Mouse (Mus musculus) spleen, adult 2 months (tissue): ENCODE measurements at regions not wholly inside any gene's neighbourhood (a gene's known extent, or its start where the extent isn't known, plus 50 kb on each side); places are given as distances from the start of the nearest gene placed in this dataset.

Experiments used
- DNase-seq, 2 experiments: peaks; one replicate each; pipeline versions ENCODE4 v3.0.0 to v3.0.0-alpha.2; 2012 to 2021; ENCODE audit warnings: low spot score in 2 of 2, low read depth in 1 of 2
- H3K27ac ChIP-seq: fragments of 200-500 bp; 2 replicates; pipeline ENCODE4 v1.5.1; 2012; ENCODE audit warnings: low read length, inconsistent platforms; ENCODE audit not compliant: insufficient read depth
- H3K27me3 ChIP-seq: fragments of 200-500 bp; 2 replicates; pipeline ENCODE4 v1.6.1; 2012; ENCODE audit warnings: mild to moderate bottlenecking, moderate library complexity, low read length, inconsistent platforms; ENCODE audit not compliant: control insufficient read depth, insufficient read depth
- H3K36me3 ChIP-seq: fragments of 200-500 bp; 2 replicates; pipeline ENCODE4 v1.6.1; 2012; ENCODE audit warnings: mild to moderate bottlenecking, low read length, inconsistent platforms; ENCODE audit not compliant: control insufficient read depth, insufficient read depth
- H3K4me1 ChIP-seq: fragments of 200-500 bp; 2 replicates; pipeline ENCODE4 v1.6.1; 2011; ENCODE audit warnings: inconsistent platforms; ENCODE audit not compliant: control insufficient read depth, insufficient read depth, insufficient read length
- H3K4me3 ChIP-seq: fragments of 200-500 bp; 2 replicates; pipeline ENCODE4 v1.5.1; 2011; ENCODE audit warnings: mild to moderate bottlenecking, inconsistent platforms; ENCODE audit not compliant: insufficient read depth, insufficient read length; ENCODE audit errors: extremely low read depth
- CTCF ChIP-seq: fragments of 200-500 bp; IDR thresholded peaks from 2 replicates; pipeline ENCODE4 v1.5.1; 2011; ENCODE audit warnings: mild to moderate bottlenecking, inconsistent platforms; ENCODE audit not compliant: insufficient read depth, insufficient read length, insufficient replicate concordance; ENCODE audit errors: extremely low read depth
- POLR2A ChIP-seq: fragments of 200-500 bp; IDR thresholded peaks from 2 replicates; pipeline ENCODE4 v1.6.1; 2011; ENCODE audit warnings: low read depth, low read length, inconsistent platforms
- WGBS: fragments of 180-500 bp; shearing (Covaris S2); methylation state at CpG from one replicate; pipeline ENCODE4 v1.1.7; 2018; 5-methylcytosine and 5-hydroxymethylcytosine counted together

GRCm38 (mm10) chr2:173993431-173993955, 82.6 kb upstream of the Stx16 start:
- Histone ChIP-seq H3K27ac (no peak overlapping the region), H3K27me3 (no peaks in the 10 kb centered on the region), H3K4me1 (no peaks in the 10 kb centered on the region), H3K4me3 (no peak overlapping the region), H3K36me3 (no peaks in the 10 kb centered on the region)
- WGBS: 86% methylated on average over 5 of the region's 5 CpGs
- TF ChIP-seq POLR2A (no peak), CTCF (no peak)
- no peak for DNase-seq

GRCm38 (mm10) chr2:173994301-173995073, 81.6 kb upstream of the Stx16 start:
- no peak for DNase-seq
- TF ChIP-seq CTCF (no peak), POLR2A (no peak)

GRCm38 (mm10) chr2:174004666-174005065, 71.4 kb upstream of the Stx16 start:
- TF ChIP-seq POLR2A: no peak
- TF ChIP-seq CTCF: no peak
- H3K27me3 ChIP-seq: no peaks in the 10 kb centered on the region
- DNase-seq: no peak
- H3K27ac ChIP-seq: no peak overlapping the region
- no peaks in the 10 kb centered on the region for H3K36me3 ChIP-seq
- no peak overlapping the region for H3K4me3 ChIP-seq
- no peaks in the 10 kb centered on the region for H3K4me1 ChIP-seq
- 93% methylated on average over 8 of the region's 8 CpGs for WGBS

More at GRCm38 (mm10) chr2:173994301-173995073, 81.6 kb upstream of the Stx16 start:
- 64% methylated on average over 13 of the region's 13 CpGs for WGBS
- no peak overlapping the region for H3K4me3 ChIP-seq
- H3K36me3 ChIP-seq: no peaks in the 10 kb centered on the region
- H3K4me1 ChIP-seq: no peaks in the 10 kb centered on the region
- H3K27me3 ChIP-seq: no peaks in the 10 kb centered on the region
- H3K27ac ChIP-seq: no peak overlapping the region

GRCm38 (mm10) chr2:174007976-174008349, 68.1 kb upstream of the Stx16 start:
- no peak for DNase-seq
- Histone ChIP-seq H3K4me1 (no peaks in the 10 kb centered on the region), H3K4me3 (no peak overlapping the region), H3K36me3 (no peaks in the 10 kb centered on the region), H3K27ac (no peak overlapping the region), H3K27me3 (no peaks in the 10 kb centered on the region)
- TF ChIP-seq CTCF: no peak
- TF ChIP-seq POLR2A: no peak
- WGBS: 100% methylated on average over 2 of the region's 2 CpGs

GRCm38 (mm10) chr2:174008350-174009218, 67.5 kb upstream of the Stx16 start:
- no peak for DNase-seq
- 85% methylated on average over 19 of the region's 19 CpGs for WGBS

GRCm38 (mm10) chr2:174010038-174010437, 66.1 kb upstream of the Stx16 start:
- 81% methylated on average over 3 of the region's 3 CpGs for WGBS

More at GRCm38 (mm10) chr2:174008350-174009218, 67.5 kb upstream of the Stx16 start:
- no peaks in the 10 kb centered on the region for H3K4me1 ChIP-seq
- TF ChIP-seq POLR2A (no peak), CTCF (no peak)
- no peaks in the 10 kb centered on the region for H3K36me3 ChIP-seq
- no peaks in the 10 kb centered on the region for H3K27me3 ChIP-seq
- H3K4me3 ChIP-seq: no peak overlapping the region
- no peak overlapping the region for H3K27ac ChIP-seq

More at GRCm38 (mm10) chr2:174010038-174010437, 66.1 kb upstream of the Stx16 start:
- DNase-seq: no peak
- TF ChIP-seq POLR2A: no peak
- TF ChIP-seq CTCF: no peak
- H3K4me3 ChIP-seq: no peak overlapping the region
- no peaks in the 10 kb centered on the region for H3K36me3 ChIP-seq
- H3K4me1 ChIP-seq: no peaks in the 10 kb centered on the region
- H3K27me3 ChIP-seq: no peaks in the 10 kb centered on the region
- no peak overlapping the region for H3K27ac ChIP-seq
